ENCODE assay signal across 29 mouse cellular contexts in the genomic region with DNA sequence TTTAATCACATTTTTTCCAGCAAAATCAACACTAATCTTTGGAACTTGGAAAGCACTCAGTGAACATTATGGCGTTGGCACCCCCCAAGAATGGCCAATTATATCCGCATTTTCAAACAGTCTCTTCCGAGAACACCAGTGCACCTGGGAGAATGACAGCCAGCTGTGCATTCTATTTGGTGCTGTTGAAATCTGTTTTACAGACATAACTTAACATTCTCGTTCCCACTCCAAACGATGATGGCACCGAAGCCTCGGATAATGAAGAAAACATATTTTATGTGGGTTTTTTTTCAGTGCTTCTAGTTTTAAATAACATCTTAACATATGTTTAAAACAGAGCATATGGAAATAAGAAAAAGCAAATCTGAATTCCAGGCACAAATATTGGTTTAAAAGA.
DNase-seq lines count a peak whose midpoint lies in the region; ATAC-seq and TF ChIP-seq lines count a peak whose summit lies in the region.
"Had no signal": no experiment of that assay in that cellular context is flagged by ENCODE, and none has a peak within 500 bp of the region (broad histone marks: within the 10 kb centered on the region; RNA-seq: fewer than 3 reads in every experiment).

No protein-coding gene starts in this region.

- H3K4me3 ChIP-seq in forebrain, postnatal 0 days (ENCODE audit: low read depth, low read length) = no peak overlapping the region
- H3K4me3 ChIP-seq in forebrain, embryonic 10.5 days = no peak overlapping the region
- H3K4me3 ChIP-seq: embryonic facial prominence, embryonic 12.5 days; heart, adult 2 months; heart, embryonic 12.5 days; hindbrain, embryonic 13.5 days; liver, embryonic 12.5 days; myocyte; neural tube, embryonic 12.5 days had no signal

- no peak for TF ChIP-seq CTCF in forebrain, postnatal 0 days (IDR thresholded peaks at IDR 0.05; ENCODE audit: low read depth)

- H3K4me1 ChIP-seq in forebrain, postnatal 0 days (ENCODE audit: insufficient read depth) = no peaks in the 10 kb centered on the region
- no peaks in the 10 kb centered on the region for H3K4me1 ChIP-seq in forebrain, embryonic 10.5 days
- H3K4me1 ChIP-seq: embryonic facial prominence, embryonic 12.5 days; heart, embryonic 12.5 days; hindbrain, embryonic 13.5 days; liver, embryonic 12.5 days; neural tube, embryonic 12.5 days had no signal

- no peaks in the 10 kb centered on the region for H3K27me3 ChIP-seq in forebrain, postnatal 0 days (ENCODE audit: insufficient read depth, low read length)
- H3K27me3 ChIP-seq in forebrain, embryonic 10.5 days (ENCODE audit: poor library complexity, severe bottlenecking) = no peaks in the 10 kb centered on the region
- H3K27me3 ChIP-seq: embryonic facial prominence, embryonic 12.5 days; heart, embryonic 12.5 days; hindbrain, embryonic 13.5 days; liver, embryonic 12.5 days; neural tube, embryonic 12.5 days had no signal

- no peak overlapping the region for H3K9ac ChIP-seq in forebrain, postnatal 0 days
- H3K9ac ChIP-seq: embryonic facial prominence, embryonic 12.5 days; heart, embryonic 12.5 days; hindbrain, embryonic 13.5 days; liver, embryonic 12.5 days; liver, postnatal 0 days; neural tube, embryonic 12.5 days had no signal

- ATAC-seq in forebrain, postnatal 0 days = no peak
- ATAC-seq: intestine, embryonic 16.5 days; liver, embryonic 12.5 days; liver, postnatal 0 days had no signal

- no peak overlapping the region for H3K27ac ChIP-seq in forebrain, postnatal 0 days (ENCODE audit: low read depth, low read length)
- H3K27ac ChIP-seq in forebrain, embryonic 10.5 days = no peak overlapping the region
- H3K27ac ChIP-seq: embryonic facial prominence, embryonic 12.5 days; heart, adult 2 months; hindbrain, embryonic 13.5 days; liver, embryonic 12.5 days; neural tube, embryonic 12.5 days had no signal

- 53% methylated on average over 7 of the region's 7 CpGs for WGBS in forebrain, postnatal 0 days
- 92% methylated on average over 7 of the region's 7 CpGs for WGBS in forebrain, embryonic 10.5 days

- H3K4me2 ChIP-seq in forebrain, postnatal 0 days (ENCODE audit: low read depth) = no peak overlapping the region
- H3K4me2 ChIP-seq: embryonic facial prominence, embryonic 12.5 days; heart, embryonic 12.5 days; hindbrain, embryonic 13.5 days; liver, embryonic 12.5 days; midbrain, embryonic 11.5 days; neural tube, embryonic 12.5 days had no signal

- H3K36me3 ChIP-seq in forebrain, postnatal 0 days (ENCODE audit: insufficient read depth) = no peaks in the 10 kb centered on the region
- H3K36me3 ChIP-seq in forebrain, embryonic 10.5 days (replicated peaks) = no peaks in the 10 kb centered on the region
- H3K36me3 ChIP-seq: embryonic facial prominence, embryonic 12.5 days; G1E; heart, embryonic 12.5 days; hindbrain, embryonic 13.5 days; liver, embryonic 12.5 days; neural tube, embryonic 12.5 days had no signal

- DNase-seq in forebrain, postnatal 0 days = peak; percentile 22
- DNase-seq in forebrain, embryonic 10.5 days (ENCODE audit: extremely low spot score, low spot score) = no peak
- peak; percentile 11 for DNase-seq in layer of hippocampus, adult 8-10 months (ENCODE audit: low spot score in 2 of 2)
- no peak for DNase-seq in layer of hippocampus, adult 9-10 months (ENCODE audit: low spot score)
- peak; percentile 30 for DNase-seq in right cerebral cortex, adult 18-20 months
- no peak for DNase-seq in right cerebral cortex, postnatal 4 days
- peak; percentile 9 for DNase-seq in right cerebral cortex, postnatal 14 days
- DNase-seq in gastrocnemius, postnatal 25 days = no peak
- DNase-seq: adrenal gland, postnatal 10 days; cerebellum, adult 11-12 months; cerebellum, adult 9-11 months; embryo, embryonic 11 days; heart, adult 2 months; heart, postnatal 4 days; kidney, adult 9 months; kidney, postnatal 10 days; liver, postnatal 0 days; lung, postnatal 36 days; thymus, adult 2 months; thymus, postnatal 36 days had no signal

- no peaks in the 10 kb centered on the region for H3K9me3 ChIP-seq in forebrain, postnatal 0 days (ENCODE audit: low read length)
- H3K9me3 ChIP-seq in forebrain, embryonic 10.5 days = no peaks in the 10 kb centered on the region
- H3K9me3 ChIP-seq: embryonic facial prominence, embryonic 12.5 days; heart, embryonic 12.5 days; hindbrain, embryonic 13.5 days; liver, embryonic 12.5 days; neural tube, embryonic 12.5 days had no signal

Comparison
In these comparisons a context has a peak if more than half of its experiments do, and no peak if none do; other contexts are left out.
1. DNase-seq: peak in forebrain, postnatal 0 days (single experiment), layer of hippocampus, adult 8-10 months (2 of 2), right cerebral cortex, adult 18-20 months (single experiment) and right cerebral cortex, postnatal 14 days (single experiment); none in forebrain, embryonic 10.5 days (single experiment), layer of hippocampus, adult 9-10 months (single experiment), right cerebral cortex, postnatal 4 days (single experiment) and gastrocnemius, postnatal 25 days (single experiment).